ENCODE assay signal across 12 mouse cellular contexts in the genomic region with DNA sequence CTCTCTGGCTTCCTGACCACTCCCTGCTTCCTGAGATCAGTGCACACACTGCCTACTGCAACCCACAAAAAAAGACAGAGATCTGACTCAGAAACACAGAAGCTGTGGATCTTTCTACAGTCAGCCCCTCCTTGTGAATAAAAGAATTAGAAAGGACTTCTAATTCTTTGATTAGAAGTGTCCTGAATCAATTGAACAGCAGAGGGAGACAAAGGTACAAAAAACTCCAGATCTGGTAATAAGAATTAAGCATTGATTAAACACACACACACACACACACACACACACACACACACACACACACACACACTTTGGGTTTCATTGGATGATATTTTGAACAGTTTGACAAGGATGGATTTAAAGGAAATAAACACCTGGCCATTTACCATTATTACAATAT. TPM values are rescaled to one million over a fixed set of nuclear protein-coding genes. Genes with fewer than 3 reads are reported as not detected.
A peak's percentile ranks its signal among the peaks of the same experiment; 100 is the strongest.
DNase-seq lines count a peak whose midpoint lies in the region; ATAC-seq and TF ChIP-seq lines count a peak whose summit lies in the region.
"Had no signal": no experiment of that assay in that cellular context is flagged by ENCODE, and none has a peak within 500 bp of the region (broad histone marks: within the 10 kb centered on the region; RNA-seq: fewer than 3 reads in every experiment).

No protein-coding gene starts in this region.

- H3K36me3 ChIP-seq in forebrain, embryonic 16.5 days (ENCODE audit: control insufficient read depth, insufficient read depth) = no peaks in the 10 kb centered on the region
- H3K36me3 ChIP-seq in forebrain, embryonic 12.5 days (replicated peaks) = no peaks in the 10 kb centered on the region
- H3K36me3 ChIP-seq: heart, embryonic 13.5 days had no signal

- no peaks in the 10 kb centered on the region for H3K9me3 ChIP-seq in forebrain, embryonic 16.5 days (ENCODE audit: control insufficient read depth, low read length)
- H3K9me3 ChIP-seq in forebrain, embryonic 12.5 days = no peaks in the 10 kb centered on the region
- H3K9me3 ChIP-seq: heart, embryonic 13.5 days had no signal

- TF ChIP-seq CTCF in layer of hippocampus, adult 2 months (conservative IDR thresholded peaks at IDR 0.05) = peak; percentile 63

- no peak overlapping the region for H3K4me2 ChIP-seq in forebrain, embryonic 16.5 days (ENCODE audit: low read length)
- no peak overlapping the region for H3K4me2 ChIP-seq in forebrain, embryonic 12.5 days
- H3K4me2 ChIP-seq: heart, embryonic 13.5 days had no signal

- no peaks in the 10 kb centered on the region for H3K4me1 ChIP-seq in forebrain, embryonic 16.5 days (replicated peaks; ENCODE audit: control insufficient read depth, insufficient read depth, low read length)
- H3K4me1 ChIP-seq in forebrain, embryonic 12.5 days = no peaks in the 10 kb centered on the region
- H3K4me1 ChIP-seq: heart, embryonic 13.5 days had no signal

- peak in 1 of 2 experiments; percentile 17 for DNase-seq in layer of hippocampus, adult 2 months (ENCODE audit: low spot score in 2 of 2)
- DNase-seq in layer of hippocampus, adult 11-12 months (ENCODE audit: low spot score) = no peak
- DNase-seq in A20 (ENCODE audit: low read depth, low spot score) = peak; percentile 44
- peak; percentile 60 for DNase-seq in adipocyte (ENCODE audit: low spot score)
- DNase-seq in urinary bladder, postnatal 36 days (ENCODE audit: low spot score in 2 of 2) = no peak
- DNase-seq: adrenal gland, postnatal 14 days; spleen, adult 18-20 months had no signal

- peak; percentile 26; the same call in 1 of the 2 replicates for ATAC-seq in forebrain, embryonic 16.5 days
- ATAC-seq in forebrain, embryonic 12.5 days (ENCODE audit: low FRiP score) = no peak
- ATAC-seq in CD4-positive, CD25-positive, alpha-beta regulatory T cell, adult 4 months = no peak

- no peak overlapping the region for H3K27ac ChIP-seq in forebrain, embryonic 16.5 days (ENCODE audit: low read length)
- no peak overlapping the region for H3K27ac ChIP-seq in forebrain, embryonic 12.5 days
- no peak overlapping the region for H3K27ac ChIP-seq in layer of hippocampus, adult 2 months
- H3K27ac ChIP-seq: heart, embryonic 13.5 days had no signal

- H3K27me3 ChIP-seq in forebrain, embryonic 16.5 days (replicated peaks; ENCODE audit: control insufficient read depth, insufficient read depth, low read length) = no peaks in the 10 kb centered on the region
- no peaks in the 10 kb centered on the region for H3K27me3 ChIP-seq in forebrain, embryonic 12.5 days
- H3K27me3 ChIP-seq: heart, embryonic 13.5 days had no signal

- H3K9ac ChIP-seq in forebrain, embryonic 16.5 days (replicated peaks; ENCODE audit: low read depth, low read length) = no peak overlapping the region
- H3K9ac ChIP-seq in forebrain, embryonic 12.5 days = no peak overlapping the region
- H3K9ac ChIP-seq: heart, embryonic 13.5 days had no signal

- no peak overlapping the region for H3K4me3 ChIP-seq in forebrain, embryonic 16.5 days (replicated peaks; ENCODE audit: low read length)
- no peak overlapping the region for H3K4me3 ChIP-seq in forebrain, embryonic 12.5 days (replicated peaks)
- no peak overlapping the region for H3K4me3 ChIP-seq in layer of hippocampus, adult 2 months
- H3K4me3 ChIP-seq: heart, embryonic 13.5 days had no signal

RNA-seq across cellular contexts. Expression of gene Serpinb8, which starts 24.2 kb away (rescaled TPM):
- 0.22 and 0.52 TPM in 2 replicates for polyA plus RNA-seq in forebrain, embryonic 16.5 days (2015; fragmentation: Nextera tagmentation; extraction: Ambion mirVana)
- 0.29 and 0.59 TPM in 2 replicates for polyA plus RNA-seq in forebrain, embryonic 12.5 days (2016; fragmentation: Nextera tagmentation; extraction: Ambion mirVana)
- 1 to 10 TPM; 2.0 to 2.1 TPM for total RNA-seq in layer of hippocampus, adult 2 months (2021)
- polyA plus RNA-seq in CD4-positive, CD25-positive, alpha-beta regulatory T cell, adult 4 months (2017; shearing (Covaris generic)) = not detected

RNA-seq across cellular contexts. Expression of gene Serpinb2, which starts 54.4 kb away (rescaled TPM):
- polyA plus RNA-seq in forebrain, embryonic 16.5 days (2015; fragmentation: Nextera tagmentation; extraction: Ambion mirVana) = 0.16 and 0.20 TPM in 2 replicates
- polyA plus RNA-seq in forebrain, embryonic 12.5 days (2016; fragmentation: Nextera tagmentation; extraction: Ambion mirVana) = 0.77 and 1.1 TPM in 2 replicates
- not detected for total RNA-seq in layer of hippocampus, adult 2 months (2021)
- polyA plus RNA-seq in CD4-positive, CD25-positive, alpha-beta regulatory T cell, adult 4 months (2017; shearing (Covaris generic)) = not detected
- polyA plus RNA-seq: cortical plate, adult 2 months; heart, embryonic 13.5 days had no signal

Comparison
In these comparisons a context has a peak if more than half of its experiments do, and no peak if none do; other contexts are left out.
1. DNase-seq: peak in A20 (single experiment) and adipocyte (single experiment); none in layer of hippocampus, adult 11-12 months (single experiment) and urinary bladder, postnatal 36 days (0 of 2).